Mouse (Mus musculus): Measurements from ENCODE around the gene Ttc26.

Ttc26 gene

GRCm38 (mm10) chr6:38353181-38353580 is 28.1 kb upstream of the Ttc26 start:
- no peak for TF ChIP-seq GATA4 (IDR thresholded peaks at IDR 0.05; ENCODE audit: insufficient replicate concordance, low read length)

DNA sequence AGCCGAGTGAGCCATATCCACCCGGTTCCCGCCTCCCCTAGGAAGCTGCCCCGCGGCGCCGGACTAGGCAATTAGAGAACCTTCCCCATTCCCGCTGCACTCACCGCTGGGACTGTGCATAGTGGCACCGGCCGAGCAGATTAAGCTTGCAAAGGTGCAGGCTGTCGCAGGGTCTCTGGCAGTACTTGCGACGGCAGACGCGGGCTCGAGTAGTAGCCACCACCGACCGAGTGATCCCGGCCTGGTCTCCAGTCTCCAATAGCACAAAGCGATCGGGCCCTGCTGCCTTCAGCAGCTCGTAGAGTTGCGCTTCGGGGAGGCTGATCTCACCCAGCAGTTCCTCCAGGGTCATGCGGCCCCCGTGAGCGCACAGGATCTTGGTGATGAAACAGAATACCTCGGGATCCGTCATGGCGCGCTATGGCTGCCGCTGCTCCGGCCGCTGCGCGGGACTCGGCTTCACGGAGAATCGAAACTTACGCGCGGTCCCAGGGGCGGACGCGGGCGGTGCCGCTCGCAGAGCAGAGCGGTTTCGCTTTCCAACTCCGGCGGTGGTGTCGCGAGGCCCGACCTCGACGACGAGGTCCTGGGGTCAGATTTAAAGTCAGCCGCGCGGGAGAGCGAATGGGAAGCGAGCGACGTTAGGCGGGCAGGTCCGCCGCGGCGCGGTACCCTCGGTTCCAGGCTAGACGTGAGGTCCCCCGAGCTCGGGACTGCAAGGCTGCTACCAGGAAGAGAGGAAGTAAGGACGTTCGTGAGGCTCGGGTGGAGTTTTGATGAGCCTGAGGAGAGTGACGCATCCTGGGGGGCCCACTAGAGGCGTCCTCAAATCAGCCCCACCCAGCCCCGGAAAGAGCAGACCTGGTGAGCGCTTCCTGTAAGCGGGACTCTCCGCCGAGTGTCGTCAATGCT is 27.2 kb upstream of the Ttc26 start, which contains the start of gene Zc3hav1:
TSS of gene Zc3hav1 (minus strand) at position 793 of the 912 bp plus-strand sequence.
- peak; percentile 29; the same call in 1 of the 2 replicates for TF ChIP-seq GATA4 (IDR thresholded peaks at IDR 0.05; ENCODE audit: insufficient replicate concordance, low read length)

- TF ChIP-seq GATA4 (IDR thresholded peaks at IDR 0.05; ENCODE audit: insufficient replicate concordance, low read length) = no peak
These were observed 26.4 kb upstream of the Ttc26 start for GRCm38 (mm10) chr6:38354723-38355353.

DNA sequence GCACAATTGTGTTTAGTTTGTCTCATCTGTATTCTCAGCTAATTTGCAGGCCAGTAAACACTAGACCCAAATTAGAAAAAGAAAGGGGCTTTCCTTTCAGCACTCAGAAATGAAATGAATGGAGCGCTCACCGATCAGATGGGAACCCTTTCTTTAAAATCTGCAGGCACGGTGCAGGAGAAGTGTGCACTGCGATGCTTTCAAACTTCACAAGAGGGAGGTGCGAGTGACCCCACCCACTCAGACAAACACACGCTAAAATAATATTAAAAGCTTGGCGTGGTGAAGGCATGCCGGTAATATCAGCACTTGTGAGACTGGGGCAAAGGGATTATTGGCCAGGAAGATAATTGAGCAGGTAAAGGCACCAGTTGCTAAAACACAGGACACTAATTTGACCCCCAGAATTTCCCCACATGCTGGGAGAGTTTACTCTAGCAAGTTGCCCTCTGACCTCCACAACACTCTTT is 25.9 kb upstream of the Ttc26 start:
- TF ChIP-seq GATA4 (IDR thresholded peaks at IDR 0.05; ENCODE audit: insufficient replicate concordance, low read length) = no peak

GRCm38 (mm10) chr6:38355862-38356261 is 25.4 kb upstream of the Ttc26 start:
- TF ChIP-seq GATA4 (IDR thresholded peaks at IDR 0.05; ENCODE audit: insufficient replicate concordance, low read length) = no peak

DNA sequence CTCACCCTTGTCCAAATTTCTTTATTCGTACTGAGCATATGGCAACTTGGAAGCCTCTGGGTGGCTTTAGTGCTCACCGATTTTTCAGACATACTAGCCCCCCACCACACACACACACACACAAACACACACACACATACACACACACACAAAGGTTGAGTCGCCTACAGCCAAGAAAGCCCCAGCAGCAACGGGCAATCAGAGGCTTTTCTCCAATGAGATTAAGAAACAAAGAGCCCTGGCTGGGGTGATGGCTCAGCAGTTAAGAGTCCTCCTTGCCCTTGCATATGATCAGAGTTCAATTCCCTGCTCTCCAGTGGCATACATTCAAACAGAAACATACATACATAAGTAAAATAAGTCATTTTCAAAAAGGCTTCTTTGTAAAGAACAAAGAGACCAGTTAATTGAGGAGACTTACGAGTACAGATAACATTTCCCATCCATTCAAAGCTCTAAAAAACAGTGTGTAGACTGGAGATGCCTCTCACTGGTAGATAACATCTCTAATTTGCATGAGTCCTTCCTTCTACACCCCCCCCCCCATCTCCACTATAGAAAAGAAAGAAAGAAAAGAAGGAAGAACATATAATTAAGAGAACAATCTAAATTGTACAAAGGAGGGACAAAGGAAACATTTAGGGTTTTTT is 23.5 kb upstream of the Ttc26 start:
- TF ChIP-seq GATA4 (IDR thresholded peaks at IDR 0.05; ENCODE audit: insufficient replicate concordance, low read length) = no peak

DNA sequence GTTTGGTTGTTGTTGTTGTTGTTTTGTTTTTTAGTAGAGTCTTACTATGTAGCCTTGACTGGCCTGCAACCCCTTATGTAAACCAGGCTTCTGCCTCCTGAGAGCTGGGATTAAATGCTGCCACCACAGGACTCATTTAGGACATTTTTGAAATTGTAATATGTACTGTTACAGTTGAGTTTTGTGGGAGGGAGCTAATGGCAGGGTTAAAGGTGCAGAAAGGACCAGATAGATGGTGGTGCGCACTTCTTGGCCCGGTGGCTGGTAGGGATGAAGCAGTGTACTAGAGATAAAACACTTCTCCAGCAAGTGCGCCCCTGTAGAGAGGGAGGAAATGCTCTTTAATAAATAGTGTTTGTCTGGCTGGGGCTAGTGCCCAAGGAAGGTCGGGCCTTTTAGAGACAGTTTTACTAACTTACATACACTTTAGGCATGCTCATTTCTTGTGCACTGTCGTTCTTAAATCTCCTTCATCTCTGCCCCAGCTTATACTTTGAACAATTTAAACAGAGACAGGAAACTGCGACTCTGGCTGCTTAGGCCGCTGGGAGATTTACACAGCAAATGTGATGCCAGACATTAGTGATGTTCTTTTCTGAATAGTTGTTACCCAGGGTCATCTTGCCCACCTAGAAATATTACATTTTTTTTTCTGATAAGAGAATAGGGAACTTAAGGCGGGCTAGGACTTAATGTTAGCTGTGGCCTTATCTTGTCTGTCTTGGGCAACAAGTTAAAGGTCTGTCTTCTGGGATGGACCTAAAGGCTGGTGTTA is 22.8 kb upstream of the Ttc26 start:
- TF ChIP-seq GATA4 (IDR thresholded peaks at IDR 0.05; ENCODE audit: insufficient replicate concordance, low read length) = no peak

DNA sequence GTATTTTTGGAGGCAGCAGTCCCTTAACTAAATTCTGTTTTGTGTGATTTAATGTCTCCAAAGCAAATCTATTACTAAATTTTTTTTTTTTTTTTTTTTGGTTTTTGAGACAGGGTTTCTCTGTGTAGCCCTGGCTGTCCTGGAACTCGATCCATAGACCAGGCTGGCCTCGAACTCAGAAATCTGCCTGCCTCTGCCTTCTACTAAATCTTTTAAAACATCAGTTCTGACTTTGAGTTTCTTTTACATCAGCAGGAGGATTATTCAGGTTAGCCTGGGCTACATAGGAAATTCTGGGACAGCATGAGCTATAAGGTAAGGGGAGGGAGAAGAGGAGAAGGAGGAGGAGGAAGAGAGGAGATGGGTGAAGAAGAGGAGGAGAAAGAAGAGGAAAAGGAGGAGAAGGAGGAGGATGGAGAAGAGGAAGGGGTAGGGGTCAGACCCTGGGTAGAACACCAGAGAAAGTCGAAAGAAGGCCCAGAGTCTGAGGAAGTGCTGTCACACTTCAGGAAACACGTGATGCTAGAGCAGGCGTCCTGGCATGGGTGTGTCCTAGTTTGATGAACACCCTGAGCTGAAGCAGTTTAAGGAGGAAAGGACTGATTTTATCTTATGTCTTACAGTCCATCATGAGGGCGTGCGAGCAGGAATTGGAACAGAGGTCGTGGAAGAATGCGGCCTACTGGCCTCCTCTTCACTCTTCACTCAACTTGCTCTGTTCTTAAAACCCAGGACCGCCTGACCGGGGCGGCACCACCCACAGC is 21.4 kb upstream of the Ttc26 start:
- no peak for TF ChIP-seq GATA4 (IDR thresholded peaks at IDR 0.05; ENCODE audit: insufficient replicate concordance, low read length)

- no peak for TF ChIP-seq GATA4 (IDR thresholded peaks at IDR 0.05; ENCODE audit: insufficient replicate concordance, low read length)
These were observed 20.2 kb upstream of the Ttc26 start for GRCm38 (mm10) chr6:38361065-38361464.

DNA sequence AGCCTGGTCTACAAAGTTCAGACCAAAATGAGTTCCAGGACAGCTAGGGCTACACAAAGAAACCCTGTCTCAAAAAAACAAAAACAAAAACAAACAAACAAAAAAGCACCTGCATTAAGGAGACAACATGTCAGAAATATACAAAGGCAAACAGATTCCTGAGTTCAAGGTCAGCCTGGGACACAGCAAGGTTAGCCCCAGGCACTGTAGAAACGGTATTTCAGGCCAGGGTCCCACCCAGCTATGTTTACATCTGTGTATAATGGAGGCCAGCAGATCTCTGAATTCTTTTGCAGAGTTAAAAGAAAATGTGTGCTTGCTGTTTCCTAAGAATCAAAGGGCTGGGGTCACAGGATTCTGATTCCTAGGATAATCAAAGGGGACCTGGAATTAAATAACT is 19.3 kb upstream of the Ttc26 start:
- TF ChIP-seq GATA4 (IDR thresholded peaks at IDR 0.05; ENCODE audit: insufficient replicate concordance, low read length) = no peak

DNA sequence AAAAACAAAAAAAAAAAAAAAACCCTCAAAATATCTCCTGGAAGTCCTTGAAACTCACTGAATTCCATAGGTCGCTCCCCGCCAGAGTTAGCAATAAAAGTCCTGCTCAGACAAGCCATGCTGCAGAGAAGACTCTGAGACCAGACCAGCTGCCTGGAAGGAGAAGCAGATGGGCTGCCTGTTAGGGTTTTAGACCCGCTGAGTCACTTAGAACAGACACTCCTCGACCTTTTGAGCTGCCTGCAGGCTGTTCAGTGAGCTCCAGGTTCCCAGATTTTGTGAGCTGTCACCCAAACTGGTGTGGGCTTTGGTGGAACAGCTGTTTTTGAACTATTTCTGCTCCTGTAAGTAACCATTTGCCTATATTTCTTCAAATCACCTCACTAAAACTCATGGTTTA is 17.9 kb upstream of the Ttc26 start:
- no peak for TF ChIP-seq GATA4 (IDR thresholded peaks at IDR 0.05; ENCODE audit: insufficient replicate concordance, low read length)

DNA sequence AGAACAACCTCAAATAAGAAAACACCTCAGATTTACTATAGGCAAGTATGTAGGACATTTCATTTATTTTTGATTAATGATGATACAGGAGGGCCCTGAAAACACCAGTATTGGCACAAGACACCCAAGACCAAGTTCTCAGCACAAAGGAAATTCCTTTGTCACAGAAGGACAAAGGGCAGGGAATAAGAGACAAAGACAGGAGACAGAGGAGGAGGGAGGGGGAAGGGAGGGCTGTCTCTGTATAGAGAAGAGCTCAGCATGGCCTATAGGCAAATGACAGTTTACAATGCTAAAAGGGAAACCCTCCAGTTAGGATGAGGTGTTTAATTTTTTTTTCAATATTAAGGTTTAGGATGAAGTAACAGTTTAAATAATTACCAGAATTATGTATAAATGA is 17.1 kb upstream of the Ttc26 start:
- no peak for TF ChIP-seq GATA4 (IDR thresholded peaks at IDR 0.05; ENCODE audit: insufficient replicate concordance, low read length)

GRCm38 (mm10) chr6:38369945-38370344 is 11.3 kb upstream of the Ttc26 start:
- TF ChIP-seq GATA4 (IDR thresholded peaks at IDR 0.05; ENCODE audit: insufficient replicate concordance, low read length) = no peak

GRCm38 (mm10) chr6:38374271-38374670 is 7.0 kb upstream of the Ttc26 start:
- TF ChIP-seq GATA4 (IDR thresholded peaks at IDR 0.05; ENCODE audit: insufficient replicate concordance, low read length) = no peak
